Mouse (Mus musculus) gastrocnemius, postnatal 10 days (tissue): Measurements from ENCODE around the gene Abhd14b. TPM values are rescaled to one million over a fixed set of nuclear protein-coding genes. Genes with fewer than 3 reads are reported as not detected.

ENCODE experiments used
- DNase-seq: peaks from one replicate; pipeline ENCODE4 v3.0.0; 2021; ENCODE audit warnings: mixed read lengths
- total RNA-seq, 2 experiments: library from RNA; stranded (reverse); gene quantifications; 2 replicates each; pipeline ENCODE4 v1.2.3; 2021

Abhd14b gene
- total RNA-seq, 2 experiments from 2014 or later = 6.3 to 7.5 TPM

GRCm38 (mm10) chr9:106429221-106430014 lies 17.8 kb upstream of the Abhd14b start, which contains the start of gene Rpl29:
TSS of gene Rpl29 (plus strand) at chr9:106429454.
- peak; percentile 93 for DNase-seq

GRCm38 (mm10) chr9:106430015-106430264 lies 17.3 kb upstream of the Abhd14b start:
- DNase-seq = no peak

GRCm38 (mm10) chr9:106433389-106433788 lies 13.9 kb upstream of the Abhd14b start:
- DNase-seq = no peak

- DNase-seq = no peak
Observed at GRCm38 (mm10) chr9:106436566-106436965, 10.7 kb upstream of the Abhd14b start.

- DNase-seq = no peak
Observed at GRCm38 (mm10) chr9:106442680-106443079, 4.6 kb upstream of the Abhd14b start.

GRCm38 (mm10) chr9:106444836-106445235 lies 2.4 kb upstream of the Abhd14b start:
- DNase-seq = no peak

DNA sequence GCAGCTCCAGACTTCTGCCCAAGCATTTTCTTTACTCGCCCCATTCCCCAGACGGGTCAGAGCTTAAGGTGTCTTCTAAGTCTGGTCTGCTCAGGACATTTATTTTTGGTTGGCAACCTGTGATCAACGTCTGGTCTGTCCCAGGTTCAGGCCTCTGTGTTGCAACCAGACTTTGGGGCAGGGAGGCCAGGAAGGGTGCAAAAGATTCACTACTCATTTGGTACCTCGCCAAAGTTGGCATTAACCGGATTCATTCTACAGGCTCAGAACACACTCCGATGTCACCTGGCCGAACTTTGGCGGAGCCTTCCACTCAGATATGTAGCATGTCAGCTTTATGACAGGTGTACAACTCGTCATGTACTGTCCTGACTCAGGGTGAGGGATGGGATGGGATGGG lies 692 bp downstream of the Abhd14b start:
- DNase-seq = no peak

DNA sequence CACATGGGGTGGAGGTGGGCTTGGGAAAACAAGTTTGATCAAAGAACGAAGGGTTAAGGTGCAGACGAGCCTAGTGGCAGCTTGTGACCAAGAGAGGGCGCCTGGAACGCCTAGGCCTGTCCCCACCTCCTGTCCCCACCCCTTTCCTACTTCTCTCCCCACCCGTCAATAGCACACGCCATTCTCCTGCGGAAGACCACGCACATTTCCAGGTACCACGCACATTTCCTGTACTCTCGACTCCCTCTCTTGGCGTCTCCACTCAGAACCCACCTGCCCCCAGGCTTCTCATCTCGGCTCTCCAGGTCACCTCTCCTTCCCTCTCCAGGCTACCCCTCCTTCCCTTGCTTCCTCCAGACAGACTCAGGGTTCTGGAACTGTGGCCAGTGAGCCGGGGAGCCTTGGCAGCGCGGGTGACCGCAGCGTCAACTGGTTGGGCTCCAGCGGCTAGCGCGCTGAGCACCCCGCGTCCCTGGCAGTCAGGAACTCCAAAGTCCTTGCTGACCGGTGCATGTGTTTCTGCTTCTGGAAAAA lies 1.3 kb downstream of the Abhd14b start:
- peak; percentile 82 for DNase-seq

- DNase-seq = no peak
Observed at GRCm38 (mm10) chr9:106449947-106450346, 2.7 kb downstream of the Abhd14b start.

- peak; percentile 58 for DNase-seq
Observed at GRCm38 (mm10) chr9:106450661-106451060, 3.4 kb downstream of the Abhd14b start.

DNA sequence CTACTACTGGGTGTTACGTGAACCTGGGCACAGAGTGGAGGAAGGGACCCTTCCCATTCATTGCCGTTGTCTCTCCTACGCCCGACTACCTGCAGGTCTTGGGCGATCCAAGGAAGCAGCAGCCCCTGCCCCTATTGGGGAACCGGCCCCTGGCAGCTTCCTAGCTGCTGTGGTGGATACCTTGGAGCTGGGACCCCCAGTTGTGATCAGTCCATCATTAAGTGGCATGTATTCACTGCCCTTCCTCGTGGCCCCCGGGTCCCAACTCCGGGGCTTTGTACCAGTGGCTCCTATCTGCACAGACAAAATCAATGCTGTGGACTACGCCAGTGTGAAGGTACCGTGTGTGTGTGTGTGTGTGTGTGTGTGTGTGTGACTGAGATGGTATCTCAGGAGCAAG lies 4.0 kb downstream of the Abhd14b start:
- no peak for DNase-seq

GRCm38 (mm10) chr9:106451899-106452298 lies 4.6 kb downstream of the Abhd14b start:
- DNase-seq = no peak

- no peak for DNase-seq
Observed at GRCm38 (mm10) chr9:106452351-106452750, 5.1 kb downstream of the Abhd14b start.

GRCm38 (mm10) chr9:106452821-106453220 lies 5.6 kb downstream of the Abhd14b start:
- no peak for DNase-seq

- DNase-seq = peak; percentile 63
Observed at GRCm38 (mm10) chr9:106453271-106454070, 6.2 kb downstream of the Abhd14b start, which contains the start of gene Pcbp4. TSS of gene Pcbp4 (plus strand) at chr9:106453291.

DNA sequence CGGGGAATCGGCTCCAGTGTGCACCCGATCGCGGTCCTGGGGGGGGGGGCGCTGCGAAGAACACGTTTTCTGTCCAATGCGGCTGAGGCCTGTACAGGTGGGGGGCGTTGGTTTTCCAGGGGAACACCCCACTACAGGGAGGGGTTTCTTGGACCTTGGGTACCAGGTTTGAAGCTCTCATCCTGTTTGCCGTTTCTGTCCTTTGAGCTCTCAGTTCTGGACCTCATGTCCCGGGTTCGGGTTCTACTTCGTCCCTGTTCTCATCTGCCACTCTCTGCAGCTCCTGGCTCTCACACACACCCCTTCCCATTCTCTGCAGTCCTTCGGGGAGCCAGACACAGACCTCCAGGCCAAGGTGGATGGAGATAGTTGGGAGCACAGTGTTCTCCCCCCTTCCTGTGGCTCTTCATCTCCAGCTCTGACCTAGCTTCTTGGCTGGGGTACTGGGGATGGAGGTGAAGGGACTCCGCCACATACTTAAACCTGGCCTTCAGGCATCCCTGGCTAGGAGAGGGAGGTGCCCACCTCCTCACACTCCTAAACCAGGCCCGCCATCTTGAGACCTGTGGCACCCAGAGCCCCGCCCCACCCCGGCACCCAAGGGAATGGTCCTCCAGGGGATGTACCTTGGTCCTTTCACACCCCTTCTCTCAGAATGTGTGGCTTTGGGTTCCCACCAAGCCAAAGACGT lies 7.0 kb downstream of the Abhd14b start:
- no peak for DNase-seq

DNA sequence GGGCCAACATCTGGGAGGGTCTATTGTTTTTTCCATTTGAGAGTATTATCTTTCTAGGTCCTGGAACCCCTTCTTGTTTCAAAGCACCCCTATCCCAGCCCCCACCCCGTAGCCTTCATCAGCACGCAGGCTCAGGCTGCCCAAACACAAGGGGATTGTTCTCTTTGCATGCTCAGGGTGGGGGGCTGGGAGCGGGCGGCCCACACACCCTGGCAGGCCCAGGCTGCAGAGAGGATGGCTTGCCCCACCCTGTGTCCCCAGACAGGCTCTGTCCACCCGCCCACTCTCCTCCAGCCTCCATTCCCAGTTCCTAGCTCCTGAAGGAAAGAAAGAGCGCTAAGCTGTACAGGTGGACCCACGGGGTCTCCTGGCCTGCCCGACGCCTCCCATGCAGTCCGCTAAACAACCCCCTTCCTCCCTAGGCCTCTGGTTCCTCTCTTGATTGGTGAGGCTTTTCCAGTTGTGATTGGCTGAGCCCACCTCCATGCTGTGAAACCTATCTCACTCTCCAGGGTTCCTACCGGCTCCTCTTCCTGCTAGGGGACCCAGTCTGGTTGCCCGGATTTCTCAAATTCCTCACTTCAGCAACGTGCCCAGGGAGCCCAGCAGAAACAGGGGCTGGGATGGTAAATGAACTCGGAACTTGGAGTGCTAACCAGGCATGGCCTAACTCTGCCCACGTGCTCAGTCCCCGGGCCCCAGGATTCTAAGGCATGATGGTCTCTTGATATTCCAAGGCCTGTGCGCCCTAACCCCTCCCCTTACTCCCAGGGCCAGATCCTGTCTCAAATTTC lies 7.8 kb downstream of the Abhd14b start:
- DNase-seq = no peak

DNA sequence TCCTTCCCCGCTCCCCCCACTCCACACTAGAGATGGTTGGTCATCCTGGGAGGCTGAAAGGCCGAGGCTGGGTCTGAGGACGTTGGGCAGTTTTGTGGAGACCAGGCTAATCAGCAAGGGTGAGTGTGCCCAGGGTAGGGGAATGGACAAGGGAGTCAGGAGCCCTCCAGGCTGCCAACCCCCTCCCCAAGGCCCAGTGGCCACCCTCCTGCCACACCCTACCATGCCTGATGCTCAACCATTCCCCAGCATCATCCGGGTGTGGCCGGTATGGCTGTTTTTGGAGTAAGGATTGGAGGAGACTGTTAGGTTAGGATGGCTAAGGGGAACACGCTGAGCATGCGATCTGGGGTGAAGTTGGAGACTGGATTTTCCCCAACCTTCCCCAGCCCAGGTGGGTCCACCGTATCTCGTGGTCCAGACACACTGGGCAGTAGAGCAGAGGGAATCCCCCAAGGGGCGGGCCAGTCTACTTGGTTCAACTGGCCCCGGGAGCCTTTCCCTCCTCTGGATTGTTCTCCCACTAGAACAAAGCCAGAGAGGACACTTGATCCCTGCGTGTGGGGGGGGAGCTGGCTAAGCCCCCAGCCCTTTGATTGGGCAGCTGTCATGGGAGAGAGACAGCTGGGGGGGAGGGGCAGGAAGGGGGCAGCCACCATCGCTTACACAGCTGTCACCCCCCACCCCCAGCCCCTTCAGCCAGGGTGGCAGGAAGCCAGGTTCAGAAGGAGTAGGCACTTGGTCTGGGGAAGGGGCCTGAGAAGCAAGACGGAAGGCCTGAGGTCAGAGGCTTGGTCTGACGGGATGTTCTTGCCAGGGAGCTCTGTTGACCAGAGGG lies 9.3 kb downstream of the Abhd14b start:
- peak; percentile 52 for DNase-seq

DNA sequence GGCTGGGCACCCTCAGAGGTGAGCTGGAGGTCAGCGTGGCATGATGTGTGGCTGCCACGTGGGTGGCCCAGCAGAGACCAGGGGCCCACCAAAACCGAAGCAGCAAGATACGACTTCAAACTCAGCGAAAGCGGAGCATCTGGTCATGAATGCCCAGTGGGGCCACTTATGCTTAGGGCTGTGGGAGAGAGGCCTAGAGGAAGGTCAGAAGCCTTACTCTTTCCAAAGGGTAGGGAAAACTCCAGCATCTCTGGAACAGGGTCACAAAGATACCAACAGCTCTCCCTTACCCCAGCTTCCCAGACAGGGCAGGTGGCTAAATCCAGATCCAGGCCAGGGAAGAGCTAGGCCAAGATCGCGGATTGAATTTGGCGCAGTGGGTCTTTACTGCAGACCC lies 9.9 kb downstream of the Abhd14b start:
- DNase-seq = no peak

GRCm38 (mm10) chr9:106457920-106458319 lies 10.7 kb downstream of the Abhd14b start:
- no peak for DNase-seq

DNA sequence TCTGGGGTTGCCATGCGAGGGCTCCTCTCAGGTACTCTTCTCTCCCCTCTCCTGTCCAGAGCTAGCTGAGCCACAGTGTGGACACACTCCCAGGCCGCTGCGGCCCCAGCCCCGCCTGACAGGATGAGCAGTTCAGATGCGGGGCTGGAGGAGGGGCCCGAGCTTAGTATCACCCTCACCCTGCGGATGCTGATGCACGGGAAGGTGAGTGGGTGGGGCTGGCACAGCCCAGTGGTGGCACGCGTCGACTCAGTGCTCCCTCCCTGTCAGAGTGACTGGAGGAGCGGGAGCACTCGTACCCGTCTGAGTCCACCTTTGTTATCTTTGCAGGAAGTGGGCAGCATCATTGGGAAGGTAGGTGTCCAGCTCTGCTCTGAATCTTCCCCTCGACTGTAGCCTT lies 12.7 kb downstream of the Abhd14b start:
- no peak for DNase-seq
